ENCODE assay signal across 8 mouse cellular contexts in genomic region chr16:29943963-29944860, GRCm38 (mm10).
A peak's percentile ranks its signal among the peaks of the same experiment; 100 is the strongest.
DNase-seq lines count a peak whose midpoint lies in the region; ATAC-seq and TF ChIP-seq lines count a peak whose summit lies in the region.

No protein-coding gene starts in this region.

- no peak overlapping the region for H3K27ac ChIP-seq in layer of hippocampus, adult 2 months
- H3K27ac ChIP-seq in heart, postnatal 0 days (ENCODE audit: low read depth), result no peak overlapping the region
- no peak overlapping the region for H3K27ac ChIP-seq in forebrain, embryonic 12.5 days

- H3K4me1 ChIP-seq in heart, postnatal 0 days (ENCODE audit: control insufficient read depth, insufficient read depth), result peaks cover 40% of the 10 kb centered on the region
- H3K4me1 ChIP-seq in forebrain, embryonic 12.5 days, result peaks cover 17% of the 10 kb centered on the region

- H3K36me3 ChIP-seq in heart, postnatal 0 days (replicated peaks; ENCODE audit: control insufficient read depth, insufficient read depth, low read length), result no peaks in the 10 kb centered on the region
- H3K36me3 ChIP-seq in forebrain, embryonic 12.5 days (replicated peaks), result no peaks in the 10 kb centered on the region

- no peaks in the 10 kb centered on the region for H3K9me3 ChIP-seq in heart, postnatal 0 days (replicated peaks; ENCODE audit: control insufficient read depth, low read length)
- no peaks in the 10 kb centered on the region for H3K9me3 ChIP-seq in forebrain, embryonic 12.5 days

- WGBS in heart, postnatal 0 days, result 73% methylated on average over 10 of the region's 10 CpGs
- 90% methylated on average over 10 of the region's 10 CpGs for WGBS in forebrain, embryonic 12.5 days

- TF ChIP-seq EP300 in heart, postnatal 0 days (IDR thresholded peaks at IDR 0.05; ENCODE audit: low read depth), result no peak

- no peaks in the 10 kb centered on the region for H3K27me3 ChIP-seq in heart, postnatal 0 days (ENCODE audit: control insufficient read depth, insufficient read depth, low read length)
- peaks cover 23% of the 10 kb centered on the region for H3K27me3 ChIP-seq in forebrain, embryonic 12.5 days

- no peak overlapping the region for H3K4me2 ChIP-seq in heart, postnatal 0 days (ENCODE audit: low read depth, low read length)
- H3K4me2 ChIP-seq in forebrain, embryonic 12.5 days, result no peak overlapping the region

- H3K4me3 ChIP-seq in layer of hippocampus, adult 2 months, result no peak overlapping the region
- no peak overlapping the region for H3K4me3 ChIP-seq in heart, postnatal 0 days (ENCODE audit: low read depth, low read length)
- H3K4me3 ChIP-seq in forebrain, embryonic 12.5 days (replicated peaks), result no peak overlapping the region

- ATAC-seq in heart, postnatal 0 days (ENCODE audit: insufficient read depth, low read depth), result no peak; the same call in 1 of the 2 replicates
- ATAC-seq in forebrain, embryonic 12.5 days (ENCODE audit: low FRiP score), result no peak

- DNase-seq in layer of hippocampus, adult 11-12 months (ENCODE audit: low spot score), result peak; percentile 49
- no peak for DNase-seq in layer of hippocampus, adult 2 months (ENCODE audit: low spot score in 2 of 2)
- DNase-seq in cerebellum, adult 18-20 months, result peak; percentile 26 to 39
- DNase-seq in heart, postnatal 0 days (ENCODE audit: low spot score), result peak; percentile 46
- DNase-seq in lung, adult 18-20 months, result peak; percentile 92 to 94
- peak; percentile 70 to 88 for DNase-seq in urinary bladder, adult 18-20 months (ENCODE audit: low spot score in 2 of 2)
- DNase-seq in frontal cortex, postnatal 25 days (ENCODE audit: low spot score in 2 of 2), result no peak

- no peak for TF ChIP-seq CTCF in layer of hippocampus, adult 2 months (conservative IDR thresholded peaks at IDR 0.05)
- TF ChIP-seq CTCF in heart, postnatal 0 days (IDR thresholded peaks at IDR 0.05; ENCODE audit: low read depth), result no peak

- H3K9ac ChIP-seq in heart, postnatal 0 days (replicated peaks; ENCODE audit: low read depth, low read length), result no peak overlapping the region
- H3K9ac ChIP-seq in forebrain, embryonic 12.5 days, result no peak overlapping the region

Comparison
In these comparisons a context has a peak if more than half of its experiments do, and no peak if none do; other contexts are left out.
1. DNase-seq: peak in layer of hippocampus, adult 11-12 months (single experiment), cerebellum, adult 18-20 months (2 of 2), heart, postnatal 0 days (single experiment), lung, adult 18-20 months (2 of 2) and urinary bladder, adult 18-20 months (2 of 2); none in layer of hippocampus, adult 2 months (0 of 2) and frontal cortex, postnatal 25 days (0 of 2).